ENCODE assay signal across 32 mouse cellular contexts in the genomic region with DNA sequence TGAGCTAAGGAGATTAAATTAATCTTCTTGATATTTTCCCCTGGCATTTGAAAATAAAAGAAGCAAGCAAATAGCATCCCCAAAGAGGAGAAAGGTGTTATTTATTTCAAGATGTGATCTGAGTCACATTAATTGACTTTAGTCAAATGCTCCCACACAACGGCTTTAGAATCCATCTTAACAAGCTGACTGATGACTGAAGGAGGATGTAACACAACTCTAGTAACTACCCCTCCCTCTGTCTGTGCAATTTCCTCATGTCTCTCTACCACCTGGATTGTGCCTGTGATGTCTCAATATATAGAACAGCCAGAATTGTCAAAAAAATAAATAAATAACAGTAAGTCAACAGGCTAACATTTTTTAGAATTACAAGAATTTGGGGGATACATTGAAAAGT.
"Had no signal": no experiment of that assay in that cellular context is flagged by ENCODE, and none has a peak within 500 bp of the region (broad histone marks: within the 10 kb centered on the region; RNA-seq: fewer than 3 reads in every experiment).

No protein-coding gene starts in this region.

- H3K27me3 ChIP-seq: limb, embryonic 12.5 days; limb, embryonic 15.5 days; liver, embryonic 12.5 days; liver, embryonic 13.5 days; liver, embryonic 15.5 days; lung, embryonic 15.5 days; megakaryocyte, embryonic 14.5 days; midbrain, embryonic 12.5 days; midbrain, embryonic 13.5 days; midbrain, embryonic 15.5 days; neural tube, embryonic 12.5 days had no signal

- H3K36me3 ChIP-seq: limb, embryonic 10.5 days; limb, embryonic 12.5 days; limb, embryonic 13.5 days; limb, embryonic 15.5 days; liver, embryonic 12.5 days; liver, embryonic 13.5 days; liver, embryonic 15.5 days; lung, embryonic 15.5 days; midbrain, embryonic 10.5 days; midbrain, embryonic 12.5 days; midbrain, embryonic 13.5 days; midbrain, embryonic 15.5 days; neural tube, embryonic 12.5 days had no signal

- H3K4me3 ChIP-seq: limb, embryonic 10.5 days; limb, embryonic 12.5 days; limb, embryonic 13.5 days; limb, embryonic 15.5 days; liver, embryonic 12.5 days; liver, embryonic 13.5 days; liver, embryonic 15.5 days; lung, embryonic 15.5 days; megakaryocyte, embryonic 14.5 days; midbrain, embryonic 10.5 days; midbrain, embryonic 12.5 days; midbrain, embryonic 13.5 days; midbrain, embryonic 15.5 days; myocyte; neural tube, embryonic 12.5 days had no signal

- H3K27ac ChIP-seq: limb, embryonic 10.5 days; limb, embryonic 12.5 days; limb, embryonic 13.5 days; limb, embryonic 15.5 days; liver, embryonic 12.5 days; liver, embryonic 13.5 days; liver, embryonic 14.5 days; liver, embryonic 15.5 days; lung, embryonic 15.5 days; macrophage; midbrain, embryonic 10.5 days; midbrain, embryonic 12.5 days; midbrain, embryonic 13.5 days; midbrain, embryonic 15.5 days; neural tube, embryonic 12.5 days had no signal

- H3K9me3 ChIP-seq: limb, embryonic 10.5 days; limb, embryonic 12.5 days; limb, embryonic 13.5 days; limb, embryonic 15.5 days; liver, embryonic 12.5 days; liver, embryonic 13.5 days; liver, embryonic 15.5 days; lung, embryonic 15.5 days; midbrain, embryonic 10.5 days; midbrain, embryonic 12.5 days; midbrain, embryonic 13.5 days; midbrain, embryonic 15.5 days; neural tube, embryonic 12.5 days had no signal

- H3K4me2 ChIP-seq: limb, embryonic 12.5 days; limb, embryonic 13.5 days; limb, embryonic 15.5 days; liver, embryonic 11.5 days; liver, embryonic 12.5 days; liver, embryonic 13.5 days; liver, embryonic 15.5 days; lung, embryonic 14.5 days; lung, embryonic 15.5 days; midbrain, embryonic 11.5 days; midbrain, embryonic 12.5 days; midbrain, embryonic 13.5 days; midbrain, embryonic 15.5 days; neural tube, embryonic 12.5 days had no signal

- ATAC-seq: liver, embryonic 12.5 days; liver, postnatal 0 days; lung, postnatal 0 days; midbrain, embryonic 13.5 days; midbrain, embryonic 15.5 days; midbrain, embryonic 16.5 days had no signal

- H3K4me1 ChIP-seq: limb, embryonic 10.5 days; limb, embryonic 12.5 days; limb, embryonic 13.5 days; limb, embryonic 15.5 days; liver, embryonic 12.5 days; liver, embryonic 13.5 days; liver, embryonic 15.5 days; lung, embryonic 15.5 days; megakaryocyte, embryonic 14.5 days; midbrain, embryonic 10.5 days; midbrain, embryonic 12.5 days; midbrain, embryonic 13.5 days; midbrain, embryonic 15.5 days; neural tube, embryonic 12.5 days had no signal

- DNase-seq: left cerebral cortex, postnatal 4 days; liver; liver, embryonic 13.5 days; liver, postnatal 0 days; lung, adult 18-20 months; lung, adult 2 months; lung, embryonic 14.5 days; lung, postnatal 10 days; lung, postnatal 14 days; lung, postnatal 36 days; lung, postnatal 4 days; midbrain, embryonic 14.5 days had no signal

- H3K9ac ChIP-seq: limb, embryonic 12.5 days; limb, embryonic 13.5 days; limb, embryonic 15.5 days; liver, embryonic 12.5 days; liver, embryonic 13.5 days; liver, embryonic 14.5 days; liver, embryonic 15.5 days; liver, postnatal 0 days; lung, embryonic 14.5 days; lung, embryonic 15.5 days; midbrain, embryonic 12.5 days; midbrain, embryonic 13.5 days; midbrain, embryonic 15.5 days; neural tube, embryonic 12.5 days had no signal
